Mouse (Mus musculus) megakaryocyte progenitor cell, adult 5-6 weeks (primary cell): ENCODE data around the gene Cachd1. TPM values are rescaled to one million over a fixed set of nuclear protein-coding genes. Genes with fewer than 3 reads are reported as not detected.

ENCODE experiments used
- ATAC-seq: replicated peaks from 2 replicates; pipeline ENCODE4 v1.8.0; 2016; ENCODE audit warnings: mild to moderate bottlenecking, moderate TSS enrichment, inconsistent platforms; ENCODE audit not compliant: poor library complexity
- total RNA-seq, 2 experiments: library from RNA; stranded (forward) in 1 of 2; stranded (reverse) in 1 of 2; fragments of 157-497, 149-512 nt in 1 of 2; fragments of 200-1000 nt in 1 of 2; gene quantifications; 2 replicates each; pipeline versions ENCODE4 v1.2.3 to v1.2.4; 2015 to 2017

Cachd1 gene
- total RNA-seq, 2 experiments from 2014 or later = 0.08 to 4.2 TPM

DNA sequence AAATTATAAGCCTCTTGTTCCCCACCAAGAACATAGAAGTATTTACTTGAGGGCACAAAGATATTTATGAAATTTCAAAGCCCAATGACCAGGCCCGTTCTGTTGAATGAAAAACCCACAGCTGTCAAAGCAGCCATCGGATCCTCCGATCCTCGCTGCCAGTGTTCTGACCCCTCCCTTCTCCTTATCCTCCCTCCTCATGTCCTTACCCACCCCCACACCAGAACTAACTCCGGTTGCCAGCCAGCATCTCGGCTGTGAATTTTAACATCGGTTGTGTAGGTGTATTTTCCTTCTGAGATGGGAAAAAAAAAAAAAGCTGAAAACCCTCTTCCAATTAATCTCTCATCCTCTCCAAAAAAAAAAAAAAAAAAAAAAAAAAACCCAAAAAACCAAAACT, 260.7 kb downstream of the Cachd1 start:
- ATAC-seq = no peak

- ATAC-seq = no peak
Measured at GRCm38 (mm10) chr4:101043691-101044090, 267.2 kb downstream of the Cachd1 start.

GRCm38 (mm10) chr4:101044149-101044548, 267.7 kb downstream of the Cachd1 start:
- no peak for ATAC-seq

DNA sequence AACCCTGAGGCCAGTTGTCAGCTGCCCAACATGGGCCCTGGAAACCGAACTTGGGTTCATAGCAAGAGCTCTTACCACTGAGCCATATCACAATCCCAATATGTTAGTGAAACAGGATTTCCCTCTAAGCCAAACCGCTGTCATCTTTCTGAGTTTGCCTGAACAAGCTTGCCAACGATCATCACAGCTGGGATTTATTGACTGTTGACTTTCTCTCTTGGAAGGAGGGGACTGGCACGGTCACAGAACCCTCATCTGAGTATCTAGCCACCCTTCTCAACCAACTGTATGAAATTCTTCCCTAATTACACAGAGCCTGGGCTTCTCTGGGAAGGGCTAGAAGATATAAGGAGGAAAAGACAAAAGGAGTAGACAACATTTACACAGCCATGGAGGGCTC, 270.1 kb downstream of the Cachd1 start:
- no peak for ATAC-seq

DNA sequence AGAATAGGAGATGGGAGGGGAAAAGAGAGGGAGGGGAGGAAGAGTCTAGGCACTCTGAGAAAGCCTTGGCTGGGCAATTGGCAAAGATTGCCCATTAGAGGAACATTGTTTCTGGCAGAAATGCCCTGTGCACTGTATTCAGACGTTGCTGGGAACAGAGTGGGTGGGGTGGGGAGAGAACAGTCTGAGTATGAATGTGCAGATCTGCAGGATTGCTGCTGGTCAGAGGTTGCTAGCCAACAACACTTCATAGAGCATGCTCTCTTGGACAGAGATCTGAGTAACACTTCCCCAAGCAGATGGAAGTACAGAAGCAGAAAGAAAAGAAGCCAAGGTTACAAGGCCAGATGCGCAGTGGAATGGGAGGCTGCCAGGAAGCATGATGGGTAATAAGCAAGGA, 285.7 kb downstream of the Cachd1 start:
- no peak for ATAC-seq

GRCm38 (mm10) chr4:101066401-101066800, 289.9 kb downstream of the Cachd1 start:
- ATAC-seq = no peak

- peak; percentile 84 for ATAC-seq
Measured at GRCm38 (mm10) chr4:101068786-101069153, 292.3 kb downstream of the Cachd1 start, which contains the start of gene Raver2. Gene Raver2, plus strand, starts transcription at chr4:101068983.

DNA sequence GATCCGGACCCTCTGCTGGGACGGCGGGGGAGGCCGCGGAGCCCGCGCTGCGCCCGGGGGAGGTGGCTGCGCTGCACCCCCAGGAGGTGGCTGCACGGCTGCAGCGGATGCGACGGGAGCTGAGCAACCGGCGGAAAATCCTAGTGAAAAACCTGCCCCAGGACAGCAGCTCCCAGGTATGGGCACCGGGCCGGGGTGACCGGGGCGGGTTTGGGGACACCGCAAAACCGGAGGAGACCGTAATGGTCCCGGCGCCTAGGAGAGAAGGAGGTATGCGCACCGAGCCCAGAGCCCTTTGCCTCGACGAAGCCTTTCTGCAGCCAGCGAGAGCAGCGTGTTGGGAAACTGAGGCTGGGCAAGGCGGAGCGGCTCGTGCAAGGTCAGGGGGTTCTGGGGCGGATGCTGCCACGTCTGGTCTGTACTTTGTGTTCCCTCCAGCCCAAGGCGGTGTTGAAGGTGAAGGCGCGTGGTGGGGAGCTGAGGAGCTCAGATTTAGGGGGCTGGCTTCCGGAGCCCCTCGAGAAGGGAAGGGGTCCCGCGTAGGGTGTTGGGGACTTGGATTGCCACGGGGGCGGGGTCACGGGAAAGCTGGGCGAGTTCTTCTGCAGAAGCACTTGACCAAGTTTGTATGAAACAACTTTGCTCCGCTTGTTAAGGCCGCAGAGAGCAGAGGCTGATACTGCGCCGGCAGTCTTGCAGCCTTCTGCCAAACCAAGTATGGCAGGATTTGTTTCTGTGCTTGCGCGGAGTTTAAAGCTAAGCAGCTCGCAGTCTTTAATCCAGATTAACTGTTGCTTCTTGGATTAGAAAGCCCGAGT, 292.9 kb downstream of the Cachd1 start:
- peak; percentile 33 for ATAC-seq

- ATAC-seq = no peak
Measured at GRCm38 (mm10) chr4:101071570-101071969, 295.1 kb downstream of the Cachd1 start.

GRCm38 (mm10) chr4:101076425-101076824, 299.9 kb downstream of the Cachd1 start:
- ATAC-seq = no peak

Other genes starting within 250 kb of the Cachd1 start
- not detected in 2 replicates for gene Gm10577, start 244.0 kb downstream of the Cachd1 start, total RNA-seq (2015)
- gene Gm10577, start 244.0 kb downstream of the Cachd1 start, total RNA-seq (2017) = not detected in 2 replicates